Mouse (Mus musculus) gastrocnemius, adult 18-20 months (tissue): ENCODE measurements at regions not wholly inside any gene's neighbourhood (a gene's known extent, or its start where the extent isn't known, plus 50 kb on each side); places are given as distances from the start of the nearest gene placed in this dataset.
A peak's percentile ranks its signal among the peaks of the same experiment; 100 is the strongest.
"Not testable (repeated sequence)": the region's sequence is repeated elsewhere in the genome, so short reads cannot be mapped to it uniquely, and the experiment has no call there.

Experiments
- DNase-seq: peaks from one replicate; pipeline ENCODE4 v3.0.0; 2021; ENCODE audit warnings: low spot score

GRCm38 (mm10) chr5:4248422-4248821 lies 56.3 kb downstream of the Mterf1b start:
- DNase-seq, result no peak

- DNase-seq, result not testable (repeated sequence)
Measured at GRCm38 (mm10) chr5:4254280-4254679, 62.1 kb downstream of the Mterf1b start.

- no peak for DNase-seq
Measured at GRCm38 (mm10) chr5:4257048-4257750, 65.0 kb downstream of the Mterf1b start.

DNA sequence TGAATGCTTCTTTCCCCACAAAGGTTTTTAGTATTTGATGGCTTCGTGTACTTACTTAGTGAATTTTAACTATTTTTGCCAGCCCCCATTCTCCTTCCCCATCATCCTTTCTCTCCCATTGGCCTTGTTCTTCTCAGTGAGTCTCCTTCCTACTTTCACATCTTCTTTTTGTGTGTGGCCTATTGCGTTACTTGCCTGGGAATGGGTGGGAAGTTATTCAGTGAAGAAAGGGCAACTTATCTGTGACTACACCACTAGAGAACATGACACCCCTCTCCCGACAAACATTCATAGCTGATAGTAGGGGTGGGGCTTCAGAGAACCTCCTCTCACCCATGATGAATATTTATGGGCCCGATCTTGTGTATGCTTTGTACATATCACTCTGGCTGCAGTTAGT lies 67.1 kb downstream of the Mterf1b start:
- no peak for DNase-seq

GRCm38 (mm10) chr5:4262666-4263065 lies 70.5 kb downstream of the Mterf1b start:
- DNase-seq, result no peak

GRCm38 (mm10) chr5:4263560-4264160 lies 71.5 kb downstream of the Mterf1b start:
- DNase-seq, result no peak

- DNase-seq, result no peak
Measured at GRCm38 (mm10) chr5:4267717-4268116, 75.5 kb downstream of the Mterf1b start.

DNA sequence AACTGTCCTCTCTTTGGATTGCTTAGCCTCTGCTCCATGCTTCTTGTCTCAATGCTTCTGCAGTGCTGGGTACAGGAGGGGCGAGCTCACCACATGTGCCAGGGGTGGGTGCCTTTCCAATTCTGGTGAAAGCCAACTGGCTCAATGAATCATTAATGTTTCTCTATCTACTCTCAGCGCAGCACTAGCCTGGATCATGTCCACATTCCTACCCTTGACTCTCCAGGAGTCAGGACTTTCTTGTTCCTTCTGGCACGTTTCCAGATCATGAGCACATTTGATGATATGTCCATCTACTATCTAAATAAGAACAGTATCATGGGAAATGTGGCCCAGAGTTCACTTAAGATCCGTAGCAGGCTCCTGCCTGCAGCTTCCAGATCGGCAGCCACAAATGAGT lies 80.8 kb downstream of the Mterf1b start:
- DNase-seq, result no peak

- DNase-seq, result no peak
Measured at GRCm38 (mm10) chr5:4303616-4304015, 111.4 kb downstream of the Mterf1b start.

DNA sequence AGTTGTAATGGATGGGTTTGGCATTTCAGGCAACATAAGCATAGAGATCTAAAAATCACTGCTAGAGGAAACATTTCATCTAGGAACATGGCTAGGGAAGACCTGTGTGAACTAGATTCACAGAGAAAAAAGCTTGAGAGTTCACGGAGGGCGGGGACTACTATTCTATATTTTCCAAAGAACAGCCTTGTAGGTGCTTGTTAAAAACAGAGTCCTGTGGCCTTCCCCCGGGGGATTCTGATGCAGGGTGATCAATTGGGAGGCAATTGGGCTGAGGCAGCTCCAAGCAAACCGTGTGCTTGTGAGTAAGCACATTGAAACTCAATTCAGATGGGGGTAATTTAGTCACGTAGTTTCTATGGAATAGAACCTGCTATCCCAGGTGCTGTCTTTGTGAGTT lies 112.0 kb downstream of the Mterf1b start:
- no peak for DNase-seq

DNA sequence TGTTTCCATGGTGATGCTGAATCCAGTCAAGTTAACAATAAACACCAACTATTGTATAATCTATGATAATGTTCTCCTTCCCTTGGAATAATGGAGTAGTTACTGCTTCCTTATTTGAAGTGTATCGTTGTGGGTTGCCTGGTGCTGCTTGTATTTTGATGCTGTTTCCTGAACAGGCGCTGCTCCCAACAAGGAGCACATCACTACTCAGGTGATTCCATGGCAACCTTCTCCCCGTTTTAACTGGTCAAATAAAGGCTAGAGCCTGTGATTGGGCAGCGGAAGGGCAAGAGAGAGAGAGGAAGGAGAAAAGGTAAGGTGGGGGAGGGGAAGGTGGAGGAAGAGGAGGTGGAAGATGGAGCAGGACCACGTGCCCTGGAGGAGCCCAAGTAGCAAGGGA lies 116.3 kb downstream of the Mterf1b start:
- no peak for DNase-seq

GRCm38 (mm10) chr5:4311169-4311568 lies 119.0 kb downstream of the Mterf1b start:
- DNase-seq, result no peak

- DNase-seq, result no peak
Measured at GRCm38 (mm10) chr5:4311599-4311998, 119.4 kb downstream of the Mterf1b start.

DNA sequence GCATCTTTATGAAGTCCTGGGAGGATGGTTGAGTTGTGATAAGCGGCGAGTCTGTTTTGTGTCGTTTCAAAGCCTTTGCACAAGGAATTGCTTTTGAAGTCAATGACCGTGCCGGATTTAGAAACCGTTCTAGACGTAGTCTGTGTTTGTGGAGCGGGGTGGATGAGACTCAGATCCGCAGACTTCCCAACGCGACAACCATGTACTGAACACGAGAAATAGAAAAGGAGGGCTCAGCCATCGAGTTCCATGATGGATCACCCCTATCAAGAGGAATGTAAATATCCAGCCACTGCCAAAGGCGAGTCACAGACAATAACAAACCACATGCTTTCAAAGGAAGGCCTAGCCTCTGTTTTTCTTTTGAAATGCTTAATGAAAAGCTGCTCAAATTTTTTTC lies 120.5 kb downstream of the Mterf1b start:
- no peak for DNase-seq

GRCm38 (mm10) chr5:4322634-4323386 lies 130.6 kb downstream of the Mterf1b start:
- DNase-seq, result peak; percentile 2

- DNase-seq, result peak; percentile 5
Measured at GRCm38 (mm10) chr5:4323387-4323704, 131.2 kb downstream of the Mterf1b start.

DNA sequence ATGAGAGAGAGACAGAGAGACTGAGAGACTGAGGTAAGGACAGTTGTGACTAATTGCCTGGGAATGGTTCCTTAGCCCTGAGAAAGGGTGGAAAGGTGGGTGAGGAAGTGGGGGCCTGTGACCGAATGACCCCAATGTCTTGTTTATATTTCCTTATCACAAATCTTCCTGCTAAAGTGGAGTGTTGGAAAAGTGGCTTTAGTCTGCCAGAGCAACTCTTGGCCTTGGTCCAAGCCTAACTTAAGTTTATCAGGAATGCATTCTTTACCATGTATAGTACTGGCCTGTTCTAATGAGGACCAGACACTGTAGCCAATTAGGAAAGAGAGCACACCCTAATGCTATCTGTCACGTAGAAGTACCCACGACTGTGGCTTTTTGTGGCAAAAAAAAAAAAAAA lies 133.6 kb downstream of the Mterf1b start:
- DNase-seq, result no peak

DNA sequence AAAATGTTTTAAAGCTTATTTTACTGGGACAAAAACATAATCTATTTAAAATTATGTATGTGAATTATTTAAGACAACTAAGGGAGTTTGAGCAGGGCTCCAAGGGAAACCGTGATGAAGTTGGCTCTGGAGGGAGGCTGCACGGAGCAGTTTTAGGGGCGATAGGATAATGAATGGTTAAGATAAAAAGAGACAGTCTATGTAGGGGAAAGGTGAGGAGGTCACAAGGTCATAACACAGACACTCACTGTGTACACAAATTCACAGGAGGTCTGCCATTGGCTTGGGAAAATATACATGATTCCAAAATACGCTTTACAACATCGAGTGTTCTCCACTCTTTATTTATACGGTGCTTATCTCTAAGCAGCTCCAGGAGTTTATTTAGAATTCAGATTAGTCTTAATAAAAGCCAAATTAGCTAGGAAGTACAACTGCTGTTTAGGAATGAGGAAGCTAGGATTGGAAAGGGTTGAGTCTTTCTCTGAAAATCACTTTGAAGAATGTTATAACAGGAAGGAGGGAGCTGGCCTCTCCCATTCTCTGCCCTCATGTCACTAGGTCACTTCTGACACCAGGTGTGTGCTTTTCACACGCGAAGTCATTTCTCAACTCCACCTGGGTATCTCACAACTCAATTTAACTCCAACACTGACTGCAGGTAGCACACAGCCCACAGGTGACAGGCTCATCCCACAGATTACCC lies 134.3 kb downstream of the Mterf1b start:
- no peak for DNase-seq

DNA sequence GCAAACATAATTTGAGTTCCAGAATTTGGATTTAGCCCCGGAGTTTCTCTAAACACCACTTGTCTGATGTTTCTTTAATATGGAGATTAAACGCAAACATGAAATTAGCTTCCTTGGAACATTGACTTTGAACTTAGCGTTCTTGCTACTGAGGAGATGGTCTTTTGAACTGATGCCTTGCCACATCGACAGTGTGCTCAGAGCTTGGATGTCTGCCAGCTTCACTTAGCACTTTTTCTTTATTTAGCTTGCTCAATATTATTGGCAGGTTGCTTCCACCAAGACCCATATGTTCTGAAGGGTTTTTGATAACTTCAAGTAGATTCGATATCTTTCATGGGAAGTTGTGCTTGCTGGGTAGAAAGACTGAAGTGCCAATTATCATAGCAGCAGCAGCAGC lies 143.5 kb downstream of the Mterf1b start:
- DNase-seq, result no peak

DNA sequence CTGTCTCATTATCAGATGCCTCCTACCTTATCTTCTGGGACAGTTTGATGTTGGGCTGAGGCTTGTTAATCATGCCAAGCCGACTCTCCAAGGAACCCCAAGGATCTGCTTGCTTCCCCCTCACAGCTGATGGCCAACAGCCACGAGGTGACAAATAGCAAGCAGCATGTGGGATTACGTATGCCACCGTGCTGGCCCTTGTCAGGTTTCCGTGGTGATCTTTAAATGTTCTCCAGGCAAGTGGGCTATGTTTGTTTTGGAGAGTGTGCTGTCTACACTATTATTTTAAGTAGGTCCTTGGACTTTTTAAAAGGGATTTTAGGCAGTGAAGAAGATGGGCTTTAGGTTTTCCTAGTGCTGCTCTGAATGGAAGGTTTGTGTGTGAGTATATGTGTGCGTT lies 149.8 kb downstream of the Mterf1b start:
- DNase-seq, result no peak

- DNase-seq, result no peak
Measured at GRCm38 (mm10) chr5:4344458-4344857, 152.3 kb downstream of the Mterf1b start.

GRCm38 (mm10) chr5:4348334-4348733 lies 156.2 kb downstream of the Mterf1b start:
- DNase-seq, result no peak
